Mouse (Mus musculus): ENCODE results near the gene Zfp800. TPM values are rescaled to one million over a fixed set of nuclear protein-coding genes. Genes with fewer than 3 reads are reported as not detected.

Gene Zfp800
- total RNA-seq, 2 experiments from 2014 or later: 23.6 to 25.7 TPM

DNA sequence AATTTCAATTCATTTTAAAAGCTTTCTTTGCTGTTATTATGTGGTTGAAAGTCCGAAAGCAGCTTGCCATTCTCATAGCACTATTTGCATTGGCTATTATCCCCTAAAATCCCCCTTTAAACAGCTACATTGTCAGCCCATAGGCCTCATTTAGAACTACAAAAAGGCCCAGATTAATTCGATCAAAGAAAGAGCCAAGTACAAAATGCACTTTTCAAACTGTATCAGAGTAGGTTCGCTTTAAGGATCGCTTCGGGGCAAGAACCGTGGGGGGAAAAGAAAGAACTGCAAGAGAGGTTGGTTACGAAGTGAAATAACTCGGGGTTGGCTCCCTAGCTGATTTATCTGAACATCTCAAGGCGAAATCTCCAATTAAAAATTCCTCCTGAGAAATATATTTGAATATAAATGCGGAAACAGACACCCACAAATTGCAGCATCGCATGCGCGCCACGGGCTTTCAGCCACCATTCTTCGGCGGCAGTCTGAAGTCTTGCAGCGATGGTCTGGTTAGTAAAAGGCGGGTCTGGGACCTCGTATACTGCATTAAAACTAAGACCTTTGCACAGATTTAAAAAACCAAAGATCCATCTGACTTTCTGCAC is 850 bp downstream of the Zfp800 start:
- DNase-seq (ENCODE audit: low spot score in 2 of 2): no peak

DNA sequence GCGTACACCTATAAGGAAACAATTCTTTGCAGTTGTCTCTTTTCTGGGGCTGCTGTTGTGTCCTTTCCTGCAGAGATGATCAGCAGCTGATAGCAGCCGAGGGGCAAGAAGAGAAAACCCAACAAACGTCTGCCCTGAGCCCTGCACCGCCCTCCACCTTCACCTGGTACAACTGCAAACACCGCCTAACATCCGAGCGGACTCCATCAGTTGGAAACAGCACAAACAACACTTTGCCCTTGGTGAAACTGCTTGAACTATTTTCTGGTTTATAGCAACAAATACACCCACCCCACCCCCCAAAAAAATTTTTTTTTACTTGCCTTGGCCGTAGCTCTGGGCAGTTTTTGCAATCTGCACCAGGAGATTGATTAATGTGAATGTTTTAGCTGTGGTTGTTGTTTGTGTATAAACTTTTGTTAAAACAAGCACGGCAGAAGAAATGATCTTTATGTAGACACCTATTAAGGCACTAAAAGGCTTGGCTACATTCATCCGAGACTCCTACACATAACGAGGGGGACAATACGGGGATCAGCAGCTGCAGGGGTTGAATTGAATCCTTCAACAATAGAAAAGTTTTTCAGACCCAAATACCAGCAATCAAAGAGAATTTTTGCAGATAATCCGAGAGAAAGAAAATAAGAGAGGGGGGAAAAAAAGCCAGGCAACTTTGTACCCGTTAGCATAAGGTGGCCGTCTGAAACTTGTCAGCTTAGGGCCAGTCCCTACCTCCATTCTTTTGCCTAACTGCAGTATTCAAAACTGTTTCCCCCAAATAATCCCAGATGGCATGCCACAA is 1.6 kb downstream of the Zfp800 start:
- DNase-seq (ENCODE audit: low spot score in 2 of 2): no peak

- DNase-seq (ENCODE audit: low spot score in 2 of 2): no peak
Measured at GRCm38 (mm10) chr6:28389038-28389437, 8.8 kb downstream of the Zfp800 start.

DNA sequence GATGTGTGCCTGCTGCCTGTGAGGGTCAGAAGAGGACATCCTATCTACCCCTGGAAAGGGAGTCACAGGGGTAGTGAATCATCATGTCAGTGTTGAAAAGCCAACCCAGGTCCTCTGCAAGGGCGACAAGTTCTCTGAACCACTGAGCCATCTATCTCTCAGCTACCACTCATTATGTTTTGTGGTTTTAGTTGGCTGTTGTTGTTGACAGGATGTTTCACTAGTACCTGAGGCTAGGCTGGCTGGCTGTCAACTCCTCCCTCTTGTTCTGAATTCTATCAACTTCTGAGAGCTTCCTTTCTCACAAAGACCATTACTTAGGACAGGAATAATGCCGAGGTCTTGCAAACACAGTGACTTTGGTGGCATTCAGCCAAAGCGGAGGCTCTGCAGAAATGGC is 12.6 kb downstream of the Zfp800 start:
- DNase-seq (ENCODE audit: low spot score in 2 of 2): no peak

- DNase-seq (ENCODE audit: low spot score in 2 of 2): no peak
Measured at GRCm38 (mm10) chr6:28381983-28382382, 15.8 kb downstream of the Zfp800 start.

- DNase-seq (ENCODE audit: low spot score in 2 of 2): no peak
Measured at GRCm38 (mm10) chr6:28369966-28370683, 27.7 kb downstream of the Zfp800 start.

- no peak for DNase-seq (ENCODE audit: low spot score in 2 of 2)
Measured at GRCm38 (mm10) chr6:28367575-28367974, 30.2 kb downstream of the Zfp800 start.

- DNase-seq (ENCODE audit: low spot score in 2 of 2): no peak
Measured at GRCm38 (mm10) chr6:28351066-28351465, 46.7 kb downstream of the Zfp800 start.

GRCm38 (mm10) chr6:28345677-28346076 is 52.1 kb downstream of the Zfp800 start:
- DNase-seq (ENCODE audit: low spot score in 2 of 2): no peak

DNA sequence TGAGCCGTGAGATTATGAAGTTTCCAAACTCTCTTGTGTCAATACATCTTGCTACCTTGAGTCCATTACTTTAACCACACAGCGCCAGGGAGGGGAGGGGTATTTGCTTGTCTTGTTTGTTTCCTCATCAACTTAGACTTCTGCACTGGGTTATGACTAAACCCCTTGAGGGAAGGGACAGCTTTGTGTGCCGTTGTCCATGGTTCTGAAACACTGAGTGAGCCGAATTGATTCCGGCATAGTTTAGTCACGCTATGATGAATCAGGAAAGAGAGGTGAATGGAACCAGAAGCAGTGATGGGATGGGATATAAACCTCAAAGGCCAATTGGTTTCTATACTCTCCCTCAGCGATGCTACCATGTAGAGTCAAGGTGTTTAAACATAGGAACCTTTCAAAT is 52.6 kb downstream of the Zfp800 start:
- no peak for DNase-seq (ENCODE audit: low spot score in 2 of 2)

GRCm38 (mm10) chr6:28342863-28343262 is 54.9 kb downstream of the Zfp800 start:
- DNase-seq (ENCODE audit: low spot score in 2 of 2): no peak

DNA sequence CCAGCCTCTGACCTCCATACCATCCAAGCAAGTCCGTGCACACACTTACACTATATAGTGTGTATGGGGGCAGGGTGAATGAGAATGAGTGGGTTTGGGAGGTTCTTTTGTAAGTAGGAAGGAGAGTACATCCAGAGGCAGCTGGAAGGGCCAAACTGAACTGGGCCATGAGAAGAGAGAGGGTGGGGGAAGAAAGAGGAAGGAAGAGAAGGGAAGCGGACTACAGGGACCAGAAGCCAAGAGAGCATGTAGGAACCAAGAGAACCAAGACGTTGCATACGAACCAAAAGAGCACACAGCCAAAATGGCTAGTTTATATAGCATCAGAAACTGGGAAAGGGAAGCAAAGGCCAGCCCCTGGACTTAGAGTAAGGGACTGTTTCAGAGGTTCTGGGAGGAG is 56.6 kb downstream of the Zfp800 start:
- DNase-seq (ENCODE audit: low spot score in 2 of 2): no peak

GRCm38 (mm10) chr6:28339410-28339809 is 58.4 kb downstream of the Zfp800 start:
- no peak for DNase-seq (ENCODE audit: low spot score in 2 of 2)

DNA sequence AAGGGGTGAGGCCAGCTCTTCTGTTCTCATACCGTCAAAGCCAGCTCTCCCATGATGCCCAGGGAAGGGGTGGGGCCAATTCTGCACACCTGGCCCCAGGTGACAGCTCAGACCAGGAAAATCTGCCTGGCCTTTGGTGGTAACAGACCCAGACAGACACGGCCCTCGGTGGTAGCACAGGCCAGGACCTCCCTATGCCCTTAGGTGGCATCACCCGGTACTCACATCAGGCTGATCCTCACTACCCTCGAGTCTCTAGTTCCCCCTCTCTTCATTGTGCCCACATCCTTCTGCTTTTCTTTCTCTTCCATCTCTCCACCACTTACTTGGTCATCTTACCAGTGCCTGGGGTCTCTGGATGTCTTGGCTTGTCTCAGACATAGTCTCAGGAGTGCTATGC is 64.1 kb downstream of the Zfp800 start:
- no peak for DNase-seq (ENCODE audit: low spot score in 2 of 2)

DNA sequence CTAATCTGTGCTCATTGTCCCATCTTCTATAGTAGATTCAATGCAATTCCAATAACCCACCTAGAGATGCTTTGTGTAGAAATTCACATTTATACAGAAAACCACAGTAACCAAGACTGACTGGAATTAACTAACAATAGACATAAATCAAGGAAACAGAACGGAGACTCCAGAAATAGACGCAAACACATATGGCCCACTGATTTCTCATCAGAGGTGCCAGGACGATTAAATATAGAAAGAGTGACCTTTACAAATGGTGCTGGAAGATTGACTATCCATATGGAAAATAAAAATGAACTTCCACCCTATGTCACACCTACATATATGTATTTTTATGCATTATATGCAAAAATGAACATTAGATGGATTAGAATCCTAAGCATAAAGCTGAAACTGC is 65.3 kb downstream of the Zfp800 start:
- DNase-seq (ENCODE audit: low spot score in 2 of 2): no peak

DNA sequence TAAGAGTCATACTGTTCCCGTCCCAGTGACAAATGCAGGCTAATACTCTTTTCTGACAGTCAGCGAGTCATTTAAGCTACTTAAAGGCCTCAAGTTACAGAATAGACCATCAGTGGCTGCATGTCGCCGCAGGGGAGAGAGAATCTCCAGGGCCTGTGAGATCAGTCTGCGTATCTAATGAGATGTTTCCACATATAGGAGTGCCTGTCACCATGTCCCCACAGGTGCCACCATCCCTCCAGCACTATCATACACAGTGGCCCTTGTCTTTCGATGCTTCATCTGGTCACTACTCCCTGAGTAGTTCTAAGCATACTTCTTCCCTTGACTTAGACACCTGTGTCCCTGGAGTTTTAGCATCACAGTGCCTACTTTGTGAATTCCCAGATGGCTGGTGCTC is 68.0 kb downstream of the Zfp800 start:
- no peak for DNase-seq (ENCODE audit: low spot score in 2 of 2)

DNA sequence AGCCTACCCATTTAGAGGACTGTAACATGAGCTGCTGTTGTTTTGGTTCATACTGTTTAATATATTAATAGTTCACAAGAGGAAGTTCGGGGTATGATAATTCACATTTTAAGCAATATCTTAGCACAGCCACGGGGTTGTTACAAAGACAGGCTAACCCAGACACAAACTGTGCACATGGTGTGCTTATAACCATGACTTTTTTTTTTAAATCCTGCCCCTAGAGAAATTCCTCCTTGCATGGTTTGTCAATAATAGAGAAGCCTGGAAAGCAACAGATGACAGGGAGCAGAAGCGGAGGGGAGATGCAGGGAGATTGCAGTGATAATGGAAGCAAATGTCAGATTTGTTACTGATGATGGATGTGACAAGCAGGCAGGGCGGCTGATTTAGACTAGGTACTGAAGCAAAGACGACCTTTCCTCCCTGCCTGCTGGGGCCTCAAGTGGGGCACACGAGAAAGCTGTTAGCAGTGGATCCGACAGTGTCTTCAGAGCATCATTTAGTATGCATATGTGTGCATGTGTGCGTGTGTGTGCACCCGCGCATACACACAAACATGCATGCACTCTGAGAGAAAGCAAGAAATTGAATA is 68.7 kb downstream of the Zfp800 start:
- DNase-seq (ENCODE audit: low spot score in 2 of 2): no peak

- no peak for DNase-seq (ENCODE audit: low spot score in 2 of 2)
Measured at GRCm38 (mm10) chr6:28326720-28327119, 71.1 kb downstream of the Zfp800 start.

DNA sequence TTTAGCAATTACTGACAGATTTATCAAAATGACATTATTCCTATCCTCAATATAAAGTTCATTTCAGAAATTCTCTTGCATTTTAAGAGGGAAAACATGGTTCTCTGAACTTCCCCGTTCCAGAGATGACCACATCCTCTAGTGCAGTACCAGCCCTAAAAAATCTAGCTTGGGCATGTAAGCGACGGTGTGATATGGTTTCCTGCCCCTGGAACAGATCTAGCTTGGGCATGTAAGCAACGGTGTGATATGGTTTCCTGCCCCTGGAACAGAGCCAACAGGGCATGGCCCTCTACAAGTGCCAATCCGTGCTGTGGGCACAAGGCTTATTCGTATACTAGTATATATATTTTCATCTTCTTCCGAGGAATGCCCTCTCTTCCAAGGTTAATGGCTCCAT is 75.4 kb downstream of the Zfp800 start:
- no peak for DNase-seq (ENCODE audit: low spot score in 2 of 2)

- no peak for DNase-seq (ENCODE audit: low spot score in 2 of 2)
Measured at GRCm38 (mm10) chr6:28319648-28320270, 78.0 kb downstream of the Zfp800 start.

- DNase-seq (ENCODE audit: low spot score in 2 of 2): no peak
Measured at GRCm38 (mm10) chr6:28318820-28319573, 78.8 kb downstream of the Zfp800 start.

Measured in adrenal gland, postnatal 4 days (tissue).